Mouse (Mus musculus): ENCODE results near the gene Vil1. TPM values are rescaled to one million over a fixed set of nuclear protein-coding genes. Genes with fewer than 3 reads are reported as not detected.

Vil1 gene
- total RNA-seq, 2 experiments from 2014 or later, result 1.6 to 7.1 TPM

DNA sequence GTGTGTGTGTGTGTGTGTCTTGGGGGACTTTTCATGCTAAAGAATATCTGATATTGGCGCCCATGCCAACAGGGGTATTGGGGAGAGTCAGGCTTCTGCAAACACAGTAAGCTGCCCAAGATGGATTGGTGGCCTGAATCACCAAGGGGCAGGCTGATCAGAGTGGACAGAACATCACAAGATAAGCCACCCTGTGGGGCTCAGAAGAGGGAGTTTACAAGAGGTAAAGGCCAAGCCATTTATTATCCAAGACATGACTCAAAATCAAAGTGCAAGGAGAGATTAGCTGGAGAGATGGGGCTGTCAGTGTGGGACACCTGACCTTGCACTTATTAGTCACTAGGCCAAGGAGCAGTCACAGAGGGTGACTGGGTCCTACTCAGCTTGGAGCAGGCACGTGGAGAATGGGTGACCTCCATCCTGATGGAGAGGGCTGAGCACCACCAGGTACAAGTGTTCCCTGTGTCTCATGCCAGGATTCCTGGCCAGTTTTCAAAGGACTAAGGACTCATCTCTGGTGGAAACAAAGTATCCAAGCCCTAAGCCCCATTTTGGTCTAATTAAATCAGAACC lies 2.7 kb downstream of the Vil1 start:
- no peak for DNase-seq (ENCODE audit: low spot score in 2 of 2)

DNA sequence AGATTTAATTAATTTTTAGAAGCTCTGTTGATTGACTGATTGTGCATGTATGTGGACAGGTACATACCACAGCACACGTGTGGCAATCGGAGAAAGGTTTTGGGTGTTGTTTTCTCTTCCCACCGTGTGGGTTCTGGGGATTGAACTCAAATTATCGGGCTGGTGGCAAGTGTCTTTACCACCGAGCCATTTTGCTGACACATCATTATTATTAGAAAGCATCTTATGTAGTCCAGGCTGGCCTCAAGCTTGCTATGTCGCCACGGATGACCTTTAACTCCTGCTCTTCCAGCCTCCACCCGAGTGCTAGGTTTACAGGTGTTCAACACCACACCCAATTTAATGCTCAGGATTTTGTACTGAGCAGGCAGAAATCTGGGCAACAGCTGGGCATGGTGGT lies 3.5 kb downstream of the Vil1 start:
- no peak for DNase-seq (ENCODE audit: low spot score in 2 of 2)

DNA sequence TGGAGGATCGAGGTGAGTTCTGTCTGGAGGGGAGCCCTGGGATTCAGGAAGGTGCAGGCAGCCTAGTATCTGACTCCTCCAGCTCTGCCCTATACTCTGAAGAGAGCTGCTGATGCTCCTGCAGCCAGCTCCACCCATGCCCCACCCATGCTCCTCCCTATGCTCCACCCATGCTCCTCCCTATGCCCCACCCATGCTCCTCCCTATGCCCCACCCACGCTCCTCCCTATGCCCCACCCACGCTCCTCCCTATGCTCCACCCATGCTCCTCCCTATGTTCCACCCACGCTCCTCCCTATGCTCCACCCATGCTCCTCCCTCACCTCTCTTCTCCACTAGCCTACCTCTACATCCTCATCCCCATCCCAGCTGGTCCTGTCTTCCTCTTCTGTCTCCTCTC lies 6.0 kb downstream of the Vil1 start:
- DNase-seq (ENCODE audit: low spot score in 2 of 2), result no peak

DNA sequence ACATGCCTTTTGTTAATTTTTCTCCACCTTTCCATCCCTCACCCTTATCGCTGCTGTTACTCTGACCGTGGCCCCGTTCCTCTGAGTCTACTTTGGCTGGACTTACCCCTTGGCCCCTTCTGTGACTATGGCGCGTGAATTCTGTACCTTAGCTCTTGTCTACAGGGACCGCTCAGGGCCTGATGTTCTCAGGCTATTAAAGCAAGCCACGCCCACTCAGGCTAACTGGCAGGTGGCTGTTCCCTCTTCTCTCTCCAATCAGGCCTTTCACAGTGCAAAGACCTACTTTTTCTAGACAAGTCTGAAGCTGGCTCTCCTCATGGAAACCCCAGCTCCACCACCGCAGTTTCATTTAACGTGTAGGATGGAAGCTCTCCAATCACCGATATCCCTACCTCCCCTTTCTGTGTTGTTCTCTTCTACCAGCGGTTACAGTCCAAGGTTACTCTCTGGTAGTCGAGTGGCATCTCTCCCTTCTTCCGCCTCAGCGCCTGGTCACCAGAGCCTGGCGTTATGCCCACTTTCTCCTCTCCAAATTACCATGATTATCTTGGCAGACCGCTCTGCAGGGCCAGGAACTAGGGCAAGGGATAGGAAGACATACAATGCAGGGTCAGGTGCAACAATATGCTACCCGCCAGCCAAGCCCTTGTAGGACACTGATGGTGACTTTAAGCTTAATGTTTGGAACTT lies 9.7 kb downstream of the Vil1 start:
- DNase-seq (ENCODE audit: low spot score in 2 of 2), result no peak

DNA sequence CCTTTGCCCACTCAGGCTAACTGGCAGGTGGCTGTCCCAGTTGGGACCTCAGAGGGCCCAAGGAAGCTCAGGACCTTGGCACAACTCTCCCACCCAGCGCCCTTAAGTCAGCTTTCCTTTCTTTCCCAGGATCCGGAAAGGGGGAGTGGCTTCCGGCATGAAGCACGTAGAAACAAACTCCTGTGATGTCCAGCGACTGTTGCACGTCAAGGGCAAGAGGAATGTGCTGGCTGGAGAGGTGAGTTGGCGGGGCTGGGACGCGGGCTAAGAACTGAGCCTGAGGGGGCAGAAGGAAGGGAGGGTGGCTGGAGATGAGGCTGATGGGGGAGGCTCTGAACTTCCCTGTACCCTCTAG lies 10.2 kb downstream of the Vil1 start:
- DNase-seq (ENCODE audit: low spot score in 2 of 2), result no peak

DNA sequence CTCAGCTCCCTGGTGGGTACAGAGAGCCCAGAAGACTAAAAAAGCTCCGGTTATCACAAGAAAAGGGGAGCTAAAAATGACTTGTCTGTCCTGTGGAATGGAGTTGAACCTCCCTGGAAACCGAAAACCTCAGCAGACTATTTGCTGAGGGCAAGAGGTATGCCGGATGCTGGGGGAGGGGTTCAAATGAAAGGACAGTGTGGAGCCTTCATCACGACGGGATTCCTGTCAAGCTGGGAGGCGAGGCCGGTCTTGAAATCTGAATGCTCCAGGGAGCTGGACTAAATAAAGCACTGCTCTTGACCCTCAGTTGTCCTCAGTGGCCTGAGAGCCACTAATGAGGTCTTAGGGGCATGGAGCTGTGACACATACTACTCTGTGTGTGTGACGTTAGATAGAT lies 14.0 kb downstream of the Vil1 start:
- no peak for DNase-seq (ENCODE audit: low spot score in 2 of 2)

DNA sequence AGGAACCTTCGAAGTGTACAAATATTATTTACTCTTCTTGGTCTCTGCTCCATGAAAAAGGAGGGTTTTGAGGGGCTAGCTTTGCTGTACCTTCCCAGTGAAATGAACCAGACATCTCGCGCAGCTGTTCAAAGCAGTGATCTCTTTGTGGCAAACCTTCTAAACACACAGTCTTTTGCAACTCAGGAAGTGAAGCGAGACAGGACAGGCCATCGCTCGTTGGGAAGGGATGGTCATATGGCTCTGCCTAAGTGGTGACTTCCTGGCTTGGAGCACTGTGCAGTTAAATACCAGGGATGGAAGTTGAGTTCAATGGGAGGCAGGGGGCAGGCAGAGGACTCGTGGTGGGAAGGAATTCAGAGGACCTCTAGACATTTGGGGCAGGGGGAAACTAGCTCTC lies 16.7 kb downstream of the Vil1 start:
- no peak for DNase-seq (ENCODE audit: low spot score in 2 of 2)

DNA sequence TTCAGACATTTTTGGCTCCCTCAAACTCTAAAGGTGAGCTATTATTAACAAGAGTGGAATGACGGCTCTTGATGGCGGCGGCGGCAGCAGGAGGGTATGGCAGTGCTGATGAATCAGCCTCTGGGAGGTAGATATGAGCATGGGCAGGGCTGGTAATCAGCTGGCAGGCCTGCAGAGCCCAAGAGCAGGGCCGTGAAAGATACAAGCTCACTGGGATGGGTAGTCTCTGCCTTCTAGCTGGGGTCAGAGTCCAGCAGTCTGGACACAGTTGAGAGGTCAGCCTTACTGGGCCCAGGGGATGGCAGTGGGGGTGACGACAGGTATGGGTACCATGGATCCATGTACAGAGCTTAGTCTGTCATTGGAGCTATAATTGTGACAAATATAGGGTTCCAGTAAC lies 24.0 kb downstream of the Vil1 start:
- DNase-seq (ENCODE audit: low spot score in 2 of 2), result no peak

DNA sequence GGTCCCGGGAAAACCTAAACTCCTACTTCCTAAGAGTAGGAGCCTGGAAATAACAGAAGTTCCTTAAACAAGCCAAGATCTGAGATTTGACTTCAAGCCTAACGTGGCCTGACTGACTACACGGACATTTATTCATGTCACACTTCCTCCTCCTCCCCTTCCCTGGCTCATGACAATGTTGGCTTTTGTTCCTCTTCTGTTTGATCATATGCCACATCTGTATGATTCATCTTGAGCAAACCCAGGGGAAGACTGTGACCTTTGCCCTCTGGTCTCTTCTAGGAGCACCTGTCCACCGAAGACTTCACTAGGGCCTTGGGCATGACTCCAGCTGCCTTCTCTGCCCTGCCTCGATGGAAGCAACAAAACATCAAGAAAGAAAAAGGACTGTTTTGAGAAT lies 25.4 kb downstream of the Vil1 start:
- no peak for DNase-seq (ENCODE audit: low spot score in 2 of 2)

DNA sequence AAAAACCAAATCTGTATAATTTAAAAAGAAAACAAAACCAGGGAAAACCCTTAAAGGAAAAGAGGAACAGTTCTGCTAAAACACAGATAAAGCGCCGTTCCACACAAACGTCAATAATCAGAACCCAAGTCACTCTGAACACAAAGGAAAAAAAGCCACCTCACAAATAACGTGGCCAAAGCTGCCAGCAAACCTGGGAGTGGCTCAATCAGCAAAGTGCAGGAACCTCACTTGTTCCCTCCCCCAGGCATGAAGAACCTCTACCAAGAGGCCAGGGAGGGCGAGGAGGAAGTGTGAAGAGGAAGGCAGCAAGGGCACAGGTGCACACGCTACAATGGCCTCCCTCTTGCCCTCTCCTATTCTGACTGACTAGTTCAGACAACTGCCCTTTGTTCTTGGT lies 26.4 kb downstream of the Vil1 start:
- no peak for DNase-seq (ENCODE audit: low spot score in 2 of 2)

DNA sequence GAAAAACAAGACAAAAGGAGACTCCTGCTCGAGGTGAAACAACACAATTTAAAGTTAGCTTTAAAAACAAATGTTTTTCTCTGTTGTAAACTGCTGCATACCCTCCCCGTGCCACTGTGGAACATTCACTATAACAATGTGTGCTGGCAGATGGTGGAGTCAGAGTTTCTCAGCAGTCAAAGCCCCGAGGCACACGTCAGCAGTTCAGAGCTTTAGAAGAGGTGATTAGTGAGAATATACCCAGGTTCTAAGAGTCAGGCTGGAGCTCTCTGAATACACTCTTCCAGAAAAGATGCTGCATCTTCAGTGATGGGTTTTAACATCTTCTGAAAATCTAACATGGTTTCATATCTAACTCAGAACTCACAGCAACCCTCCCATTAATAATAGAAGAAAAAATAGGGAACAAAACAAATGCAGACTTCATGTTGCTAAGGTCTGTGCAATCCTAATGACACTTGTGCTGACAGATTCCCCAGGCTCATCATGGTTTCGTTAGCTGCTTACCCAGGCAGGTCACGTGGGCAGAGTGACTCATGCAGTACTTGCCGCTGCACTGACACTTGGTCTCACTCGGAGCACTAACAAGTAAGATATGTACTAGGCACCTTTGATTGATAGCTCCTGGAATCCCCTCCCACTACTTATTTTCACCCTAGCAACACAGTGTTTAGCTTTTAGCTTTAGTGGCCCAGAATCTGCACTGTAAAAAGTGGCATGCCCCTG lies 28.7 kb downstream of the Vil1 start:
- DNase-seq (ENCODE audit: low spot score in 2 of 2), result peak in 1 of 2 experiments; percentile 47

DNA sequence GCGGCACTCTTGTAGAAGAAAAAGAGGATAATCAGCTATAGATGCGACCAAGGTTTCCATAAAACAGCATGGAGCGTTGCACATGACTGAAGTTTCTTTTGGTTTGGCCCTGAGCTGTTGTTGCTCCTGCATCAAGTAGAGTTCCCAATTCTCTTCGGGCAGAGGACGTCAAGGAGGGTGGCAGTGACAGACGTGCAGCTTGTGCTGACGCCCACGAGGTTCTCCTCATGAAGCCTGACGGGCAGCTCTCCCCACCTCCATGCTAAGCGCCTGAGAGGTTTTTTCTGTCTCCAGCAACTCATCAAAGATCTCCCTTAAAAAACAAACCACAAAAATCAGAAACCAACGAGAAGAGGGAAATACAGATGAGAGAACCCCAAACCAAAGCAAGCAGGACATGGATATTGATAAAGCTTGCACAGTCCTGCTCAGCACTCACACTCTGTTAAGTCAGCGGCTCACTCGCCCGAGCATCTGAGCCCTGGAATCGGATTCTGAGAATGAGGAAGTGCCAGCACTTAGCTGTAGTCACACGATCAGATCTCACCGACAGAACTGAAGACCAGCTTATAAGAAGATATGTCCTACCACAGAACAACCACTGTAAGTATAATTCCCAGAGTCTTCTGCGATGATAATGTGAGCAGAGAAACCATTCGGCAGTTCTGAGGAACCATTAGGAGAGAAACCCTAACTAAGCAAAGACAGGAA lies 30.1 kb downstream of the Vil1 start:
- DNase-seq (ENCODE audit: low spot score in 2 of 2), result no peak

DNA sequence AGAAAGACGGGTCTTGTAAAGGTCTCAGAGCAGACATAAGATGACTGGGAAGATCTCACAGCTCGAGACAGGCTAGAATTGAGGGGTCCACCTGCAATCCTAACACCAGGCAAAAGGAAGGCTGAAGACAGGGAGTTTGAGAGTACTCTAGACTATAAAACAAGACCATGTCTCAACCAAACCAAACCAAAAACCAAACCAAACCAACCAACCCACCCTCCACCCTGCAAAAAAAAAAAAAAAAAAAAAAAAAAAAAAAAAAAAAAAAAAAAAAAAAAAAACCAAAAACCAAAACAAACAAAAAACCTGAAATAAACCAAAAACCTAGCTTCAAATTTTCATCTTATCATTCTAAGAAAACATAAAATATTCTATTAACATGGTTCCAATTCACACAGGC lies 35.4 kb downstream of the Vil1 start:
- no peak for DNase-seq (ENCODE audit: low spot score in 2 of 2)

DNA sequence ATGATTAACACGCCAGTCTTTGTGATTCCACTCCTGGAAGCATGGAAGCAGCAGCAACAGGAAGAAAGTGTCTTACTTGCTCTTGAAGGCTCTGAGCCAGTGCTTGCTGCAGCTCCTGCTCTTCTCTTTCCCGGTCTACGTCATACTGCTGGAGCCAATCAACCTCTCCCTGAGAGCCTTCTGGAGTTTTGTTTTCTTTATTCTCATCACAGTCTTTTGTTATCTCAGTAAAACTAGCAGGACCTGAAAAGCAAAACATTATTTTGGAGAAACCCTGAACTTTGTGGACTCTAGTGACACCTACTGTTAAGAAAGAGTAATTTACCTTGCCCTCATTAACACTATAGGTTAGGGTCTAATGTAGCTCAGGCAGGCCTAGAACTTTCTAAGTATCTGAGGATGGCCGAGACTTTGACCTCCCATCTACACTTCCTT lies 43.5 kb downstream of the Vil1 start:
- DNase-seq (ENCODE audit: low spot score in 2 of 2), result no peak

DNA sequence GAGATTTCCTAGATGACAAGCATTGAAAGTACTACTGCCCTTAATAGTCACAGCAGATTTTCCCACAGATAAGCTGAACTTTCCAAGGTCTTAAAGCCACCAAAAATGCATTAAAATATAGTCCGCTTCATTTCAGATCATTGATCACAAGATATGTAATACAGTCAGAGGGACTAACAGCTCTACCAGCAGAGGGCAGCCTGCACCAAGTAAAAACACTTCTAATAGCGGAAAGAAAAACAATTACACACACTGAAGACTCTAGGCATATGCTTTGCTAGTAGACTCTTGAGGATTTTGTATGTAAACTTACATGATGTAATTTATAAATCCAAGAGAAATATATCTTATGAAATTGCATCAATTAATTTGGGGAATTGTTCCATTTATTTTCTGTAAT lies 51.1 kb downstream of the Vil1 start:
- DNase-seq (ENCODE audit: low spot score in 2 of 2), result no peak

Small RNA genes within 50 kb of the gene (microRNA-seq; reads per million reads assigned to microRNA genes)
- gene Mir26b, result 30,083 reads per million, percentile 98 among the genes with 10 or more reads in this experiment

Other genes with a start within 250 kb of the Vil1 start
- not detected for gene Cxcr1, start 214.7 kb upstream of the Vil1 start, total RNA-seq (2021)
- gene Arpc2, start 173.3 kb upstream of the Vil1 start, total RNA-seq (2021), result 100 to 1,000 TPM; 198 to 205 TPM
- gene Gpbar1, start 130.8 kb upstream of the Vil1 start, total RNA-seq (2021), result under 1 TPM in 1 of 2 experiments, not detected in 1; 0.28 TPM
- 100 to 1,000 TPM; 175 to 177 TPM for gene Aamp, start 124.6 kb upstream of the Vil1 start, total RNA-seq (2021)
- 10 to 100 TPM; 72.1 to 72.4 TPM for gene Pnkd, start 124.4 kb upstream of the Vil1 start, total RNA-seq (2021)
- 10 to 100 TPM; 65.8 to 72.4 TPM for gene Tmbim1, start 103.8 kb upstream of the Vil1 start, total RNA-seq (2021)
- gene Catip, start 47.3 kb upstream of the Vil1 start, total RNA-seq (2021), result under 1 TPM; 0.48 to 0.50 TPM
- gene Slc11a1, start 34.2 kb upstream of the Vil1 start, total RNA-seq (2021), result 10 to 100 TPM; 10.2 to 13.6 TPM
- 100 to 1,000 TPM; 156 to 162 TPM for gene Ctdsp1, start 17.9 kb upstream of the Vil1 start, total RNA-seq (2021)
- 10 to 100 TPM; 43.9 to 44.4 TPM for gene Cnot9, start 96.7 kb downstream of the Vil1 start, total RNA-seq (2021)
- 1 to 10 TPM in 1 of 2 experiments, under 1 TPM in 1; 0.90 to 1.1 TPM for gene Plcd4, start 133.5 kb downstream of the Vil1 start, total RNA-seq (2021)
- gene Usp37, start 134.9 kb downstream of the Vil1 start, total RNA-seq (2021), result 10 to 100 TPM; 28.4 to 31.1 TPM
- 10 to 100 TPM; 15.7 to 15.8 TPM for gene Zfp142, start 178.9 kb downstream of the Vil1 start, total RNA-seq (2021)
- gene Bcs1l, start 178.9 kb downstream of the Vil1 start, total RNA-seq (2021), result 10 to 100 TPM; 22.2 to 23.5 TPM
- gene Rnf25, start 192.0 kb downstream of the Vil1 start, total RNA-seq (2021), result 10 to 100 TPM; 51.9 to 58.5 TPM
- 1 to 10 TPM; 5.1 to 6.0 TPM for gene Stk36, start 192.1 kb downstream of the Vil1 start, total RNA-seq (2021)